Mouse (Mus musculus): ENCODE measurements around the gene Psma7. TPM values are rescaled to one million over a fixed set of nuclear protein-coding genes. Genes with fewer than 3 reads are reported as not detected.

Psma7 gene
- polyA plus RNA-seq, 1 experiment from 2014 or later = 590 TPM

DNA sequence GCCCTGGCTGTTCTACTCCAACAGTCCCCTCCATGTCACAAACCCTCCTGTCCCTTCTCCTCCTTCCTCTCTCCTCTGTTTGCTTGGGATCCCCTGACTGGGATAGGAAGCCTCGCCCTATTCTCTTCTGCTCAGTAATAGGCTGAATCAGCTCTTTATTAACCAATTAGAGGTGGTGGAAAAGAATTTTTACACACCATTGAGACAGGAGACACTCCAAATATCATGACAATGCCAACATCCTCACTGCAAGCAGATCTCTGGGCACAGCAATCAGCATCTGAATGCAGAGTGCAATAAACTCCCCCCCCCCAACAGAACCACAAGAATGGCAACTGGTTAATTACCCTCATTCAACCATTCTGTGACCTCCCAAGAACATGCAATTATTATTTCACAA lies 53.1 kb downstream of the Psma7 start:
- Histone ChIP-seq H3K9ac (replicated peaks; ENCODE audit: low read depth, low read length) (no peak overlapping the region), H3K4me1 (replicated peaks; ENCODE audit: control insufficient read depth, insufficient read depth, low read length) (peaks cover 4% of the 10 kb centered on the region; the same call in 1 of the 2 replicates), H3K9me3 (ENCODE audit: control insufficient read depth, low read length) (no peaks in the 10 kb centered on the region), H3K27me3 (replicated peaks; ENCODE audit: control insufficient read depth, insufficient read depth, low read length) (no peaks in the 10 kb centered on the region), H3K4me2 (ENCODE audit: low read length) (no peak overlapping the region), H3K4me3 (replicated peaks; ENCODE audit: low read length) (no peak overlapping the region), H3K27ac (ENCODE audit: low read length) (no peak overlapping the region), H3K36me3 (ENCODE audit: control insufficient read depth, insufficient read depth) (no peaks in the 10 kb centered on the region)
- 25% methylated on average over 1 of the region's 1 CpGs for WGBS
- ATAC-seq = no peak

DNA sequence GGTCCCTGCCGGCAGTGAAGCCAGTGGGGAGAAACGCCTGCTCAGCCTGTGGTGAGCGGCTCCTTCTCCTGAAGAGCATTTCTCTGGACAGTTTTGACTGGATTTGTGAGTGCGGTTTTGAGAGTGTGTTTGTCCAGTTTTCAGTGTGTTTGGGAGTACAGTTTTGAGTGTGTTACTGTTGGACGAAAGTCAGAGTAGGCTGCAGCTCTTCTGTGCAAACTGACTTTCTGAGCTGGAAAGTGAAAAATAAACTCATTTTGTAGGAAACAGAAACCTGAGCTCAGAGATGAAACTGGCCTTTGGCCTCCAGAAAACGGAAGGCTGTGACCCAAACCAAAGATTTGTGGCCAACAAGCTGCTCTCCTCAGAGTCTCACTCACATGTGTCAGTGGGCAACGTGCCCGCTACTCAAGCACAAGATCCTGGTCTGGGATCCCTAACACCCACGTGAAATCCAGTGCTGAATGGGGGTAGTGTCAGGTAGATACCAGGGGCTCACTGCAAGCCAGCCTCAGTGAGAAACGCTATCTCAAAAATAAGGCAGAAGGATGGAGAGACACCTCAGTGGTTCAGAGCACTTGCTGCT lies 55.7 kb downstream of the Psma7 start:
- Histone ChIP-seq H3K4me2 (ENCODE audit: low read length) (no peak overlapping the region), H3K9ac (replicated peaks; ENCODE audit: low read depth, low read length) (no peak overlapping the region), H3K4me1 (replicated peaks; ENCODE audit: control insufficient read depth, insufficient read depth, low read length) (peaks cover 4% of the 10 kb centered on the region; the same call in 1 of the 2 replicates), H3K9me3 (ENCODE audit: control insufficient read depth, low read length) (no peaks in the 10 kb centered on the region), H3K4me3 (replicated peaks; ENCODE audit: low read length) (no peak overlapping the region), H3K27me3 (replicated peaks; ENCODE audit: control insufficient read depth, insufficient read depth, low read length) (no peaks in the 10 kb centered on the region), H3K27ac (ENCODE audit: low read length) (no peak overlapping the region), H3K36me3 (ENCODE audit: control insufficient read depth, insufficient read depth) (no peaks in the 10 kb centered on the region)
- no peak for ATAC-seq
- 83% methylated on average over 10 of the region's 10 CpGs for WGBS

Other genes with a start within 250 kb of the Psma7 start
- gene Taf4, start 65.8 kb downstream of the Psma7 start, polyA plus RNA-seq (2015; fragmentation: Nextera tagmentation; extraction: Ambion mirVana) = 4.4 and 4.5 TPM in 2 replicates
- gene Lsm14b, start 17.4 kb downstream of the Psma7 start, polyA plus RNA-seq (2015; fragmentation: Nextera tagmentation; extraction: Ambion mirVana) = 23.8 and 26.1 TPM in 2 replicates
- 70.1 and 73.5 TPM in 2 replicates for gene Ss18l1, start 76 bp upstream of the Psma7 start, polyA plus RNA-seq (2015; fragmentation: Nextera tagmentation; extraction: Ambion mirVana)
- gene Mtg2, start 28.2 kb upstream of the Psma7 start, polyA plus RNA-seq (2015; fragmentation: Nextera tagmentation; extraction: Ambion mirVana) = 33.5 and 38.1 TPM in 2 replicates
- gene Hrh3, start 62.1 kb upstream of the Psma7 start, polyA plus RNA-seq (2015; fragmentation: Nextera tagmentation; extraction: Ambion mirVana) = 1.8 and 2.4 TPM in 2 replicates
- 72.3 and 73.3 TPM in 2 replicates for gene Osbpl2, start 76.9 kb upstream of the Psma7 start, polyA plus RNA-seq (2015; fragmentation: Nextera tagmentation; extraction: Ambion mirVana)
- 189 and 202 TPM in 2 replicates for gene Adrm1, start 129.1 kb upstream of the Psma7 start, polyA plus RNA-seq (2015; fragmentation: Nextera tagmentation; extraction: Ambion mirVana)
- gene Lama5, start 183.4 kb upstream of the Psma7 start, polyA plus RNA-seq (2015; fragmentation: Nextera tagmentation; extraction: Ambion mirVana) = 3.0 and 3.2 TPM in 2 replicates
- 305 and 334 TPM in 2 replicates for gene Rps21, start 214.9 kb upstream of the Psma7 start, polyA plus RNA-seq (2015; fragmentation: Nextera tagmentation; extraction: Ambion mirVana)
- 16.1 and 18.5 TPM in 2 replicates for gene Cables2, start 231.1 kb upstream of the Psma7 start, polyA plus RNA-seq (2015; fragmentation: Nextera tagmentation; extraction: Ambion mirVana)
- not detected in 2 replicates for gene Rbbp8nl, start 247.4 kb upstream of the Psma7 start, polyA plus RNA-seq (2015; fragmentation: Nextera tagmentation; extraction: Ambion mirVana)

Data from forebrain, embryonic 16.5 days (tissue).